Mouse (Mus musculus): Measurements from ENCODE around the gene Foxp1.

GRCm38 (mm10) chr6:99204780-99205586 is 317.5 kb downstream of the Foxp1 start:
- TF ChIP-seq GATA1 (IDR thresholded peaks at IDR 0.05; ENCODE audit: borderline replicate concordance, low read length) (no peak), FLI1 (IDR thresholded peaks at IDR 0.05; ENCODE audit: low read length) (no peak)
